Mouse (Mus musculus) bone marrow, adult 2 months (tissue): Measurements from ENCODE around the gene Mpst.
A peak's percentile ranks its signal among the peaks of the same experiment; 100 is the strongest.

Source experiments
- CTCF ChIP-seq: fragments of 200-500 bp; IDR thresholded peaks from 2 replicates; pipeline ENCODE4 v1.5.1; 2011; ENCODE audit warnings: low read length, control low read depth; ENCODE audit not compliant: control insufficient read depth, insufficient read depth
- POLR2A ChIP-seq: fragments of 200-500 bp; IDR thresholded peaks from 2 replicates; pipeline ENCODE4 v1.6.1; 2011; ENCODE audit warnings: low read depth, mild to moderate bottlenecking, control low read depth, low read length, borderline replicate concordance; ENCODE audit not compliant: control insufficient read depth

DNA sequence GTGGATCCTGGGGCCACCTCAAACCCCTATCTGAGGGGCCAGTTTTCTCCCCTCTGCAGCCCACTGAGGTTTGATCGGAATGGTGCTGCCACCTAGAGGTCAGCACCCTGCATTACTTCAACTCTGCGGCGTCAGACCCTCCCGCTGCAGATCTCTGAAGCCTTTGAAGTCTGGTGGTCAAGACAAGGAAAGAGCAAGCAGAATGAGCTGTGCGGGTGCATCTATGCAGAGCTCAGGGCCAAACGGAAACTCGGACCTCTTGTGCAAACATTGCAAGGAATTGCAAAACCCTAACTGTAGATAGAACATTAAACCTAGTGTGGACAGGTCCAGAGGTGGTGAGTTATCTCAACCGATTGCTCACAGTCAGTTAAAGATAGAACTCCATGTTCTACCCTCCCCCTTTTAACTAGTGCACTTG lies 37.3 kb upstream of the Mpst start:
- TF ChIP-seq CTCF (peak; percentile 83), POLR2A (no peak)
